Mouse (Mus musculus): ENCODE data around the gene Mest.

Gene Mest

GRCm38 (mm10) chr6:30739177-30739747, 15.9 kb downstream of the Mest start:
- no peak for DNase-seq (ENCODE audit: low spot score)

GRCm38 (mm10) chr6:30744846-30745245, 21.5 kb downstream of the Mest start:
- no peak for DNase-seq (ENCODE audit: low spot score)

DNA sequence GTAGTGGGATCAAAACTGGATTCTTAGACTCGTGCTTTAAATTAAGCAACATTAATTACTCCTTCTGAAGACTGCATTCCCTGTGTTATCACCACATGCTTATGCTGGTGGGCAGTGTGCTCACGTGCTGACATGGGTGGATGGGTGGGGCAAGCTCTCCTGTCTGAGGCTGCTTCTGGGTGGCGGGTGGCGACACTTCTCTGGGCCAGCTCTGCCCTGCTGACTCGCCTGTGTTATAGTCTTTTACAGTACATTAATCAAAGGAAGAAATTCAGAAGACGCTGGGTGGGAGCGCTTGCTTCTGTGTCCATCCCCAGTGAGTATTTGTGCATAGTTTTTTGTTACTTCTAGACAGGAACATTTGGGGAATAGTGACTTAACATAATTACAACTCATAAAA, 22.2 kb downstream of the Mest start:
- DNase-seq (ENCODE audit: low spot score) = no peak

DNA sequence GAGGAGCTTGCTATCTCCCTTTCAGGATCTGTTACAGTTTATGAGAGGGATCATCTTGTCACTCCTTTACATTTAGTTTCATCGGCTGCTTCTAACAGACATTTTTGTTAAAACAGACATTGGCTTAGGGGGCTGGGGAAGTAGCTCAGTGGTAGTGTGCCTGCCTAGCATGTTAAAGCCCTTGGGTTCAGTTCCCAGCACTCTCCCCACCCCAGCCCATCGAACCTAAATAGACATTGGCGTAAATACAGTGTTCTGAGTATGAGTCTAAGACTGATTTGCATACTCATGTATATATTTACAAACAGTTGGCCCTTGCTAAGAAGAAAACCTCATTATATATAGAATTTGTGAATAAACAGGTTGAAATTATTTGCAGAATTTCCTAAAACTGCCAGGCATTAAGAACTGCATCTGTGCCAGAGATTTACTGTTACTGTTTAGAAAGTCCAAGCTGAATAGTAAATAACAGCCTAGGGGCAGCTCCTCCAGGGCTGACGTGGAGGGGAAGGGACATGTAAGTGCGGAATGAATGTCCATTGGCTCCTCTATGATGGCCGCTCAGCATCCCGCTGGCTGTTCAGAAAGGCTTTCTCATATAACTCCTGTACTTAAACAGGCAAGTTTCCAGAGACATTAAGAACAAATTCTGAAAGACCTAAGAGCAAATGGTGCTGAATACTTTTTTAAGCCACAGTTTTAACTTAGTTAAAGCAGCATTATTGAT, 24.4 kb downstream of the Mest start:
- DNase-seq (ENCODE audit: low spot score) = no peak

DNA sequence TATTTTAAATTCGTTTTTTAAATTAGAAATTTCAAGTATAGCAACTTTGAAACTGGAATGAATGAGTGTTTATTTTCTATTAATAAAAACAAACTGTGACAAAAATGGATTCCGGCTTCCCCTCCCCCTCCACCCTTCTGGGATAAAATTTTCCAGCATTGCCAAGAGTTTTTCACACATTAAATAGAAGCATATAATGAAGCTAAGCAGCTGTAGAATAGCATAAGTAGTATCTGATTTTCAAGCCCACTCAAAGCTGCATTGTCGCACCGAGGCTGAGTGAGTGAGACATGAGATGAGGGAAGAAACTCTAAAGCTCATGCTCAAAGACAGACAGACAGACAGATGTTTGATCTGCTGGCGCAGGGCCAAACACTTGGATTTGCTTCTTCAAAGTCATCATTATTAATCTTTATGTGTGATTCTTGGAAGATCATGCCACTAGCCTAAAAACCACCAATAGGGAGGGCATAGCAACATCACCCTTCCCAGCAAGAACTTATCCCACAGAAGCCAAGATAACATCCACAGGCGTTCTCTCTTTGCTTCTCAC, 25.1 kb downstream of the Mest start:
- DNase-seq (ENCODE audit: low spot score) = no peak

DNA sequence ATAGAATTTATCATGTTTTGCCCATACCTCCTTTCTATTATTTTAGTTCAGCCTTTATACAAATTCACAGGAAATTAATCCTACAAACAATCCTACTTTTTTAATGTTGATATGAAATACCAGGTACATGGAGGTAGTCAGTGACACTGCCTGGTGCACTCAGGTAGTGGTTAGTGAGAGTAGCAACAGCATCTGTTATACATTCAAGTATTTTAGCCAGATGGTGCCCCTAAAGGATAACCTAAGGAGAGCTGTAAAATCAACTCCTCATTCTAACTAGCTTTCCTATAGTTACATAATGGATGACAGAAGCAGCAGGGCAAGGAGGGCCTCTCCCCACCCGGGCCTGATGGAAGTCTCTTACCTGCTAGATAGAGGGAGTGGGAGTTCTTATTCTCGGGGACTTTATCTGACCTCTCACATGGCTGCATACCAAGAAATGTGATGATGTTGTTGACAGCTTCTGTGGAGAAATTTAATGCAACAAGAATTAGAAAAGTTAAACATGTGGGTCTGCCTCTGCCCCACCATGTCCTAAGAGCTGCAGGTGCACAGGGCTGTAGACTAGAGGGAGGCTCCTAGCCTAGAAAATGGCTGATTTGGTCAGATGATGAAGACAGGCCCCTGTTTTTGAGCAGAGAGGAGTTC, 25.8 kb downstream of the Mest start:
- no peak for DNase-seq (ENCODE audit: low spot score)

- DNase-seq (ENCODE audit: low spot score) = no peak
Observed at GRCm38 (mm10) chr6:30749892-30750291, 26.5 kb downstream of the Mest start.

GRCm38 (mm10) chr6:30750482-30750881, 27.1 kb downstream of the Mest start:
- DNase-seq (ENCODE audit: low spot score) = no peak

GRCm38 (mm10) chr6:30751209-30751608, 27.9 kb downstream of the Mest start:
- DNase-seq (ENCODE audit: low spot score) = no peak
